Mouse (Mus musculus): Measurements from ENCODE around the gene Tax1bp3.
A peak's percentile ranks its signal among the peaks of the same experiment; 100 is the strongest.

Gene Tax1bp3

GRCm38 (mm10) chr11:73176608-73177508, at the start of gene Tax1bp3, which contains the start of gene Emc6:
Tax1bp3 (plus strand) TSS chr11:73177083.
Emc6 (minus strand) TSS chr11:73177037.
- DNase-seq = peak; percentile 98

GRCm38 (mm10) chr11:73131020-73131419, 45.9 kb upstream of the Tax1bp3 start:
- peak; percentile 61 to 69 for DNase-seq

- no peak for DNase-seq
Measured at GRCm38 (mm10) chr11:73132999-73133398, 43.9 kb upstream of the Tax1bp3 start.

GRCm38 (mm10) chr11:73134222-73134621, 42.7 kb upstream of the Tax1bp3 start:
- no peak for DNase-seq

GRCm38 (mm10) chr11:73136587-73136986, 40.3 kb upstream of the Tax1bp3 start:
- no peak for DNase-seq

- DNase-seq = peak; percentile 21 to 24
Measured at GRCm38 (mm10) chr11:73137116-73137515, 39.8 kb upstream of the Tax1bp3 start.

GRCm38 (mm10) chr11:73137591-73138501, 39.0 kb upstream of the Tax1bp3 start, which contains the start of gene Haspin:
Haspin (minus strand) TSS chr11:73138294.
- DNase-seq = peak; percentile 93 to 97

GRCm38 (mm10) chr11:73144261-73144681, 32.6 kb upstream of the Tax1bp3 start:
- DNase-seq = peak; percentile 44 to 69

GRCm38 (mm10) chr11:73146026-73146974, 30.6 kb upstream of the Tax1bp3 start:
- peak; percentile 29 to 37 for DNase-seq

GRCm38 (mm10) chr11:73146975-73147365, 29.9 kb upstream of the Tax1bp3 start:
- no peak for DNase-seq

GRCm38 (mm10) chr11:73148209-73148608, 28.7 kb upstream of the Tax1bp3 start:
- no peak for DNase-seq

GRCm38 (mm10) chr11:73155071-73155470, 21.8 kb upstream of the Tax1bp3 start:
- no peak for DNase-seq

- peak; percentile 74 to 86 for DNase-seq
Measured at GRCm38 (mm10) chr11:73159957-73160810, 16.7 kb upstream of the Tax1bp3 start, which contains the start of gene P2rx5. P2rx5 (plus strand) TSS chr11:73160421.

GRCm38 (mm10) chr11:73160811-73161200, 16.1 kb upstream of the Tax1bp3 start:
- DNase-seq = peak; percentile 53 to 62

GRCm38 (mm10) chr11:73161616-73162015, 15.3 kb upstream of the Tax1bp3 start:
- no peak for DNase-seq

- DNase-seq = no peak
Measured at GRCm38 (mm10) chr11:73162284-73162683, 14.6 kb upstream of the Tax1bp3 start.

GRCm38 (mm10) chr11:73168071-73168470, 8.8 kb upstream of the Tax1bp3 start:
- DNase-seq = peak; percentile 64 to 70

GRCm38 (mm10) chr11:73168576-73168975, 8.3 kb upstream of the Tax1bp3 start:
- DNase-seq = peak; percentile 38 to 62

GRCm38 (mm10) chr11:73169231-73169630, 7.7 kb upstream of the Tax1bp3 start:
- DNase-seq = peak; percentile 67 to 87

- peak; percentile 92 to 94 for DNase-seq
Measured at GRCm38 (mm10) chr11:73172186-73172585, 4.7 kb upstream of the Tax1bp3 start.

- DNase-seq = peak; percentile 88 to 96
Measured at GRCm38 (mm10) chr11:73175612-73176011, 1.3 kb upstream of the Tax1bp3 start.

Measured in kidney, postnatal 36 days (tissue).